Mouse (Mus musculus) midbrain, embryonic 12.5 days (tissue): ENCODE data around the gene Trp53bp2. TPM values are rescaled to one million over a fixed set of nuclear protein-coding genes. Genes with fewer than 3 reads are reported as not detected.

Experiments
- ATAC-seq: fragments of 200-750 bp; cut with Nextera tagmentation; 2 replicates; pipeline ENCODE4 v1.8.0; 2017; ENCODE audit warnings: low read depth, moderate TSS enrichment, moderate library complexity; ENCODE audit not compliant: low FRiP score
- H3K27ac ChIP-seq: fragments of 300-500 bp; sonication (generic); replicated peaks from 2 replicates; pipeline ENCODE4 v1.5.1; 2016; ENCODE audit warnings: mild to moderate bottlenecking
- H3K27me3 ChIP-seq: fragments of 300-500 bp; sonication (generic); 2 replicates; pipeline ENCODE4 v1.6.1; 2016; ENCODE audit warnings: mild to moderate bottlenecking
- H3K36me3 ChIP-seq: fragments of 300-500 bp; sonication (generic); 2 replicates; pipeline ENCODE4 v1.6.1; 2016
- H3K4me1 ChIP-seq: fragments of 300-500 bp; sonication (generic); 2 replicates; pipeline ENCODE4 v1.6.1; 2016
- H3K4me2 ChIP-seq: fragments of 300-500 bp; sonication (generic); replicated peaks from 2 replicates; pipeline ENCODE4 v1.6.1; 2016; ENCODE audit warnings: mild to moderate bottlenecking, moderate library complexity
- H3K4me3 ChIP-seq: fragments of 300-500 bp; sonication (generic); 2 replicates; pipeline ENCODE4 v1.5.1; 2016; ENCODE audit warnings: mild to moderate bottlenecking
- H3K9ac ChIP-seq: fragments of 300-500 bp; sonication (generic); replicated peaks from 2 replicates; pipeline ENCODE4 v1.6.1; 2016; ENCODE audit warnings: mild to moderate bottlenecking, moderate library complexity
- H3K9me3 ChIP-seq: fragments of 300-500 bp; sonication (generic); 2 replicates; pipeline ENCODE4 v1.6.1; 2016; ENCODE audit warnings: mild to moderate bottlenecking
- WGBS: fragments of 180-500 bp; shearing (Covaris S2); methylation state at CpG from one replicate; pipeline ENCODE4 v1.1.7; 2016; 5-methylcytosine and 5-hydroxymethylcytosine counted together
- polyA plus RNA-seq: library from polyadenylated mRNA; unstranded; fragments of >200 nt; fragmentation: Nextera tagmentation; extraction: Ambion mirVana; gene quantifications from 2 replicates; pipeline ENCODE4 v1.2.1, GENCODE M21; 2016

Trp53bp2 gene
- polyA plus RNA-seq, 1 experiment from 2014 or later: 29.6 TPM

GRCm38 (mm10) chr1:182494285-182495145 lies 85.5 kb downstream of the Trp53bp2 start:
- Histone ChIP-seq H3K4me3 (no peak overlapping the region), H3K36me3 (0 out of 2 replicates have a peak, but pooled peaks cover 9% of the 10 kb centered on the region), H3K4me1 (peaks cover 17% of the 10 kb centered on the region), H3K4me2 (no peak overlapping the region), H3K27me3 (no peaks in the 10 kb centered on the region), H3K27ac (no peak overlapping the region), H3K9ac (no peak overlapping the region; the same call in 1 of the 2 replicates), H3K9me3 (no peaks in the 10 kb centered on the region)
- no peak for ATAC-seq
- 80% methylated on average over 17 of the region's 17 CpGs for WGBS

DNA sequence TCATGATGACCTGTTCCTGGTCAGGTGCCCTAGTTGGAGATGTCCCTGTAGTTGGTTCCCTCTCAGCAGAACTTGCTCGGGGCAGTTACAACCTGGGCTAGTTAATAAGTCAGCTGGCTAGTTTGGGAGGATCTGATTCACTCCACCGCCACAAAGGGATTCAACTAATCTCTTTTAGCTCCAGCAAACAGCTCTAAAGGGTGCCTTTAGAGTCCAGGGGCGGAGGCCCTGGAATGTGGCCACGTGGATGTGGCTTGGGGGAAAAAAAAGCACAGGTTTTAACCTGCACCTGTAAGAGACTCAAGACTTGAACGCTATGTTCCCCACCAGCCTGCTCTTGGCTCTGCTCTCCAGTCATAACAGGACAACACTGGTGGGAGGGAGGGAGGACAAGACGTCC lies 87.7 kb downstream of the Trp53bp2 start:
- H3K4me1 ChIP-seq: peaks cover 11% of the 10 kb centered on the region
- no peaks in the 10 kb centered on the region for H3K9me3 ChIP-seq
- H3K27me3 ChIP-seq: no peaks in the 10 kb centered on the region
- 36% methylated on average over 6 of the region's 6 CpGs for WGBS
- no peak overlapping the region for H3K27ac ChIP-seq
- H3K36me3 ChIP-seq: 0 out of 2 replicates have a peak, but pooled peaks cover 5% of the 10 kb centered on the region
- no peak overlapping the region for H3K9ac ChIP-seq
- H3K4me3 ChIP-seq: no peak overlapping the region
- no peak for ATAC-seq
- no peak overlapping the region for H3K4me2 ChIP-seq

- H3K4me1 ChIP-seq: peaks cover 11% of the 10 kb centered on the region
- H3K36me3 ChIP-seq: 0 out of 2 replicates have a peak, but pooled peaks cover 5% of the 10 kb centered on the region
- no peaks in the 10 kb centered on the region for H3K9me3 ChIP-seq
- no peak for ATAC-seq
- H3K27ac ChIP-seq: no peak overlapping the region
- 62% methylated on average over 4 of the region's 4 CpGs for WGBS
- H3K9ac ChIP-seq: no peak overlapping the region
- H3K4me3 ChIP-seq: no peak overlapping the region
- no peak overlapping the region for H3K4me2 ChIP-seq
- H3K27me3 ChIP-seq: no peaks in the 10 kb centered on the region
Observed at GRCm38 (mm10) chr1:182497736-182498135, 88.8 kb downstream of the Trp53bp2 start.

GRCm38 (mm10) chr1:182499443-182500089 lies 90.6 kb downstream of the Trp53bp2 start:
- H3K4me2 ChIP-seq: no peak overlapping the region
- 82% methylated on average over 9 of the region's 9 CpGs for WGBS

DNA sequence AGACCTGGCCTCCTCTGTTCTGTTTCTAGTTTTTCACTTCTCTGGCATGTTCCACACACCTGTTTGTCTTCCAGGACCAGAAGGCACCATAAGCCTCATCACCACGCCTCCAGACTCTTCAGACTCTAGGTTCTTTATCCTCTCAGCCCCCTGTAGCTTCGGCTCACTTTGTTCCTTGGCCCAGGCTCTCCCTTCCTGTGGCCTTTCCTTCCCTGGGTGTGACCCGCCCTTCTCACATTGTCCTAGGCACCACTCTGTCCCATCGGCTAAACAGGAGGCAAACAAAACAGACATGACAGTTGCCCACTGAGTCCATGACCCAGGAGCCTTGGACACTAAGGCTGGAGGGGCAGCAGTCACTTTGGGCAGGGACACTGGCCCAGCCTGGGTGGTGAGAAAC lies 91.3 kb downstream of the Trp53bp2 start:
- Histone ChIP-seq H3K4me1 (peaks cover 13% of the 10 kb centered on the region), H3K27me3 (no peaks in the 10 kb centered on the region), H3K4me3 (no peak overlapping the region), H3K36me3 (0 out of 2 replicates have a peak, but pooled peaks cover 9% of the 10 kb centered on the region), H3K9ac (no peak overlapping the region), H3K27ac (no peak overlapping the region), H3K4me2 (no peak overlapping the region), H3K9me3 (no peaks in the 10 kb centered on the region)
- 68% methylated on average over 4 of the region's 4 CpGs for WGBS
- no peak for ATAC-seq

More at GRCm38 (mm10) chr1:182499443-182500089, 90.6 kb downstream of the Trp53bp2 start:
- 0 out of 2 replicates have a peak, but pooled peaks cover 5% of the 10 kb centered on the region for H3K36me3 ChIP-seq
- no peak overlapping the region for H3K27ac ChIP-seq
- H3K4me1 ChIP-seq: peaks cover 17% of the 10 kb centered on the region
- no peaks in the 10 kb centered on the region for H3K9me3 ChIP-seq
- no peak overlapping the region for H3K9ac ChIP-seq
- no peaks in the 10 kb centered on the region for H3K27me3 ChIP-seq
- no peak for ATAC-seq
- no peak overlapping the region for H3K4me3 ChIP-seq

GRCm38 (mm10) chr1:182500843-182501242 lies 91.9 kb downstream of the Trp53bp2 start:
- peaks cover 13% of the 10 kb centered on the region for H3K4me1 ChIP-seq

GRCm38 (mm10) chr1:182501815-182502405 lies 92.9 kb downstream of the Trp53bp2 start:
- Histone ChIP-seq H3K9ac (no peak overlapping the region), H3K4me1 (peaks cover 13% of the 10 kb centered on the region), H3K4me2 (no peak overlapping the region), H3K36me3 (peaks cover 16% of the 10 kb centered on the region), H3K9me3 (no peaks in the 10 kb centered on the region), H3K4me3 (no peak overlapping the region), H3K27me3 (no peaks in the 10 kb centered on the region), H3K27ac (no peak overlapping the region)
- WGBS: 90% methylated on average over 7 of the region's 7 CpGs
- no peak for ATAC-seq

More at GRCm38 (mm10) chr1:182500843-182501242, 91.9 kb downstream of the Trp53bp2 start:
- H3K9me3 ChIP-seq: no peaks in the 10 kb centered on the region
- no peak overlapping the region for H3K27ac ChIP-seq
- 0 out of 2 replicates have a peak, but pooled peaks cover 12% of the 10 kb centered on the region for H3K36me3 ChIP-seq
- 84% methylated on average over 4 of the region's 4 CpGs for WGBS
- no peaks in the 10 kb centered on the region for H3K27me3 ChIP-seq
- no peak for ATAC-seq
- H3K4me3 ChIP-seq: no peak overlapping the region
- no peak overlapping the region for H3K9ac ChIP-seq
- no peak overlapping the region for H3K4me2 ChIP-seq

- 91% methylated on average over 7 of the region's 7 CpGs for whole genome bisulfite sequencing
- Histone ChIP-seq H3K27ac (no peak overlapping the region), H3K27me3 (no peaks in the 10 kb centered on the region), H3K4me2 (no peak overlapping the region), H3K4me1 (peaks cover 11% of the 10 kb centered on the region), H3K4me3 (no peak overlapping the region), H3K9ac (no peak overlapping the region), H3K9me3 (no peaks in the 10 kb centered on the region), H3K36me3 (peaks cover 16% of the 10 kb centered on the region)
- no peak for ATAC-seq
Observed at GRCm38 (mm10) chr1:182502491-182503050, 93.6 kb downstream of the Trp53bp2 start.

GRCm38 (mm10) chr1:182503206-182503900 lies 94.4 kb downstream of the Trp53bp2 start:
- Histone ChIP-seq H3K9ac (no peak overlapping the region), H3K9me3 (no peaks in the 10 kb centered on the region), H3K4me2 (no peak overlapping the region), H3K4me1 (peaks cover 11% of the 10 kb centered on the region), H3K27ac (no peak overlapping the region), H3K36me3 (peaks cover 16% of the 10 kb centered on the region), H3K4me3 (no peak overlapping the region), H3K27me3 (no peaks in the 10 kb centered on the region)
- WGBS: 82% methylated on average over 13 of the region's 13 CpGs
- ATAC-seq: no peak

GRCm38 (mm10) chr1:182504223-182504622 lies 95.3 kb downstream of the Trp53bp2 start:
- Histone ChIP-seq H3K4me2 (no peak overlapping the region), H3K9me3 (no peaks in the 10 kb centered on the region), H3K4me1 (peaks cover 11% of the 10 kb centered on the region), H3K27ac (no peak overlapping the region), H3K4me3 (no peak overlapping the region), H3K27me3 (no peaks in the 10 kb centered on the region), H3K36me3 (peaks cover 23% of the 10 kb centered on the region), H3K9ac (no peak overlapping the region)
- ATAC-seq: no peak
- 30% methylated on average over 4 of the region's 4 CpGs for WGBS

DNA sequence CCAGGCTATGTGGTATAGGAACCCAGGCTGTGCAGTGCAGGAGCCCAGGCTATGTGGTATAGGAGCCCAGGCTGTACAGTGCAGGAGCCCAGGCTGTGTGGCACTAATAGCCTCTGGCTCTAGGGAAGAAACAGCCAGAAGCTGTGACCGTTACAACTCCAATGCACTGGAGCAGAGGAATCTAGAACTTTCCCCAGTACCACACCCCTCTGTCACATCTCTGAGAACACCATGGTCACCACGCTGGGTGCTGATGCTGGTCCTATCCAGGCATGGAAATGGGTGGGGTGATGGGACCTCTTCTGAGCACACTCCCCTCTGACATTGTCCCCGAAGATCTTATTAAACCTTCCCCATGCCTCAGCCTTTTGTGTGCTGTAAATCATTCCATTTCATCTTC lies 96.3 kb downstream of the Trp53bp2 start:
- H3K27ac ChIP-seq: no peak overlapping the region
- no peak for ATAC-seq
- 94% methylated on average over 3 of the region's 3 CpGs for whole genome bisulfite sequencing
- H3K4me3 ChIP-seq: no peak overlapping the region
- no peaks in the 10 kb centered on the region for H3K27me3 ChIP-seq
- H3K4me1 ChIP-seq: peaks cover 11% of the 10 kb centered on the region
- H3K36me3 ChIP-seq: peaks cover 33% of the 10 kb centered on the region
- H3K9me3 ChIP-seq: no peaks in the 10 kb centered on the region
- H3K9ac ChIP-seq: no peak overlapping the region
- H3K4me2 ChIP-seq: no peak overlapping the region
